Mouse (Mus musculus) cortical plate, adult 2 months (tissue): ENCODE measurements around the gene Oprd1. TPM values are rescaled to one million over a fixed set of nuclear protein-coding genes. Genes with fewer than 3 reads are reported as not detected.

Source experiments
- H3K27ac ChIP-seq: fragments of 200-500 bp; 2 replicates; pipeline ENCODE4 v1.5.1; 2012; ENCODE audit warnings: low read length, control low read depth, inconsistent platforms; ENCODE audit not compliant: insufficient read depth
- H3K4me1 ChIP-seq: fragments of 200-500 bp; 2 replicates; pipeline ENCODE4 v1.6.1; 2011; ENCODE audit warnings: low read length; ENCODE audit not compliant: control insufficient read depth, insufficient read depth
- H3K4me3 ChIP-seq: fragments of 200-500 bp; 2 replicates; pipeline ENCODE4 v1.5.1; 2011; ENCODE audit warnings: mild to moderate bottlenecking, low read length, control low read depth; ENCODE audit not compliant: insufficient read depth
- CTCF ChIP-seq: fragments of 200-500 bp; IDR thresholded peaks from 2 replicates; pipeline ENCODE4 v1.5.1; 2011; ENCODE audit warnings: mild to moderate bottlenecking, control low read depth, low read length; ENCODE audit not compliant: insufficient read depth; ENCODE audit errors: extremely low read depth
- POLR2A ChIP-seq: fragments of 200-500 bp; IDR thresholded peaks from 2 replicates; pipeline ENCODE4 v1.6.1; 2011; ENCODE audit warnings: mild to moderate bottlenecking, low read length, control low read depth; ENCODE audit not compliant: insufficient read depth; ENCODE audit errors: extremely low read depth
- polyA plus RNA-seq: library from polyadenylated mRNA; depleted of rRNA; stranded (reverse); fragments of >200 nt; gene quantifications from 2 replicates; pipeline ENCODE4 v1.2.3, GENCODE M21; 2012

Oprd1 gene
- polyA plus RNA-seq, 1 experiment: 10.5 TPM

DNA sequence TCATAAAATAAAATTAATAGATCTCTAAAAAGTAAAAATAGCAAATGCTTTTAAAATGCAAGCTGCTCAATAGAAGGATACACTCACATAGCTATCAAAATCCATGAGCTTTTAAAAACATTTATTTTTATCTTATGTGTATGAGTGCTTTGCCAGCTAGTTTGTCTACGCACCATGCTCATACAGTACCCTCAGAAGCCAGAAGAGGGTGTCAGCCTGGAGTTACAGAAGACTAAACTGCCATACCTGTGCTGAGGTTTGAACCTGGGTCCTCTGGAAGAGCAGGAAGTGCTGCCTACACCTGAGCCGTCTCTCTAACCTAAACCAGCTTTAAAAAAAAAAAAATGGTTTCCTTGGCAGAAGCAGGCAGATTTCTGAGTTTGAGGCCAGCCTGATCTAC, 5.6 kb downstream of the Oprd1 start:
- no peak overlapping the region for H3K4me3 ChIP-seq
- no peak overlapping the region for H3K27ac ChIP-seq
- no peaks in the 10 kb centered on the region for H3K4me1 ChIP-seq
- TF ChIP-seq POLR2A (no peak), CTCF (no peak)

DNA sequence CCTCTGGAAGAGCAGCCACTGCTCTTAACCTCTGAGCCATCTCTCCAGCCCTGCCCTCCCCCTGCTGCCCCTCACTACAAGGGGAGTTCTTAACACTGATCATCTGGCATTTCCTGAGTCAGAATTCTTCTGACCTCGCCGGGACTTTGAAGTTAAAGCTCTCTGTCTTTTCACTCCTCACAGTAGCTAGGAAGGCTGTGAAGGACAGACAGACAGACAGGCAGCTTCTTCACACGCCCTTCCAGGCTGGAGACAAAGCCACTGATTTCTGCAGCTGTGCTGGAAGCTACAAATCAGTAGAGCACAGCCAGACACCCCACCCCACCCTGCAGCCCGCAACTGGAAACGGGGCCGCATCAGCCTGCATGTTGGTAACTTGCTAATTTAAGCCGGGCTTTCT, 7.3 kb downstream of the Oprd1 start:
- Histone ChIP-seq H3K4me1 (peaks cover 2% of the 10 kb centered on the region; the same call in 1 of the 2 replicates), H3K4me3 (no peak overlapping the region), H3K27ac (no peak overlapping the region)
- TF ChIP-seq POLR2A (no peak), CTCF (no peak)

DNA sequence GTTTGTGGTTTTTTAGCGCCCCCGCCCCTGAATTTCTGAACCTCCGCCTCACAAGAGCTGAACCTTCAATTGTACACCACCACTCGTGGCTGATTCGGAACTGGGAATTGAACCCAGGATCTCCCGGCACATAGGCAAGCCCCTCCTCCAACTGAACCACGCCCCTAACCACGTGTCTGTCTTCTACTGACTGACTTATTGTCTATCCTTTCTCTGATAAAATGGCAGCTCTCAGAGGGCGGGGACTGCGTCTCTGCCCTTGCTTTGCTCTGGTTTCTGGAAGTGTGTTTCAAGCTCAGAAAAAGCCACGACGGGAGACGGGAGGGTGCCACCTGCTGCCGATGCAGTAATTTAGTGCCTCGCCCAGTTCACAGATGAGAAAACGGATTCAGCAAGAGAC, 10.4 kb downstream of the Oprd1 start:
- TF ChIP-seq CTCF (no peak), POLR2A (no peak)
- peaks cover 5% of the 10 kb centered on the region; the same call in 1 of the 2 replicates for H3K4me1 ChIP-seq
- H3K27ac ChIP-seq: no peak overlapping the region
- no peak overlapping the region for H3K4me3 ChIP-seq

DNA sequence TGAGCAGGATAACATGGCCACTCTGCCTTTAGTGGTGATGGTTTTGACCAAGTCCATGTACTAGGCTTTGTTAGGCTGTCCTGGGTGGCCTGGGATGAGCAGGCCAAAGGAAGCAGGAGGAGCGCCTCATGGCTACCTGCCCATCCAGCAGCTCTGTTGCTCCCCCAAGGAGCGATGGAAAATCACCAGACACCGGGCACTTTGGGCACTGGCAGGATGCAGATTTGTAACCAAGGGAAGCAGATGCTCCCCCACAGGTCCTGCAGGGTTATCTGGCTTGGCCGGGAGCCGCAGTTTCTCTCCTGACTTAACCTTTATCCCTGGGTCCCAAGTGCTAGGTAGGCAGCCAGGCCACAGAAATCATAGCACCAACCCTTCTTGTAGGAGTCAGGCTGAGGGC, 10.9 kb downstream of the Oprd1 start:
- H3K4me1 ChIP-seq: peaks cover 5% of the 10 kb centered on the region; the same call in 1 of the 2 replicates
- no peak for TF ChIP-seq POLR2A
- TF ChIP-seq CTCF: no peak
- no peak overlapping the region for H3K4me3 ChIP-seq
- no peak overlapping the region for H3K27ac ChIP-seq

DNA sequence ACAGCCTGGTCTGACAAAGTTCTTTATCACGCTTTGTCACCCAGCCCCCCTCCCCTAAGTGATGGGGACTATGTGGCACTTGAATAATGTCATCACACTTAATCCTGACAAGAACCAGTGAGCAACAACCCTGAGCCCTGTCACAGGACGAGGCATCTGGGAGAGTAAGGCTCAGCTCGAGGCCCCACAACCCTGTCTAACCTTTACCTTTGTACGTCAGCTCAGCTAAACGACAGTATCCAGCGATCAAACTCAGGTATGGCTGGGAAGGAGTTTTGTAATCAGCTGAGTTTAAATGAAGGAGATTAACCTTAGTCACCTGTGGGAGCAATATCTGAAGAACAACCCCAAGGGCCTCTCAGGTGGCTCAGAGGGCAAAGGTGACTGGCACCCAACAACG, 12.0 kb downstream of the Oprd1 start:
- TF ChIP-seq CTCF (no peak), POLR2A (no peak)
- H3K4me3 ChIP-seq: no peak overlapping the region
- H3K27ac ChIP-seq: no peak overlapping the region
- H3K4me1 ChIP-seq: peaks cover 5% of the 10 kb centered on the region; the same call in 1 of the 2 replicates

DNA sequence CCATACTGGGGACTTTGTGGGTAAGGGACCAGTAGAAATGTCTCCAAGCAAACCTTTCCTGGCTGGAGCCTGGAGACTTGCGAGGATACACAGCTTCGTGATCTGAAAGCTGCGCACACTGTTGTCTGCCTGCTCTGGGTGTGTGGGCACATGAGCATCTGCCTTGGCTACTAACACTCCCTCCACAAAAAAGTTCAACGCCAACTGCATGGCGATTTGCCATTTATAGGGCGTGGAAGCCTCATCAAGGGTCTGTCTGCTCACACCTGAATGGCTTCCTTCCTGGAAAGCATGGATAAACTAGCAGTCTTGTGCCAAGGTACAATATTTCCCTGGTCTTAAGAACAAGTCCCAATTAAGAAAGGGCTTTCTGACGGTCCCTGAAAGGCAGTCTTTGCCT, 12.5 kb downstream of the Oprd1 start:
- Histone ChIP-seq H3K4me3 (no peak overlapping the region), H3K4me1 (peaks cover 5% of the 10 kb centered on the region; the same call in 1 of the 2 replicates), H3K27ac (no peak overlapping the region)
- TF ChIP-seq POLR2A (no peak), CTCF (no peak)

DNA sequence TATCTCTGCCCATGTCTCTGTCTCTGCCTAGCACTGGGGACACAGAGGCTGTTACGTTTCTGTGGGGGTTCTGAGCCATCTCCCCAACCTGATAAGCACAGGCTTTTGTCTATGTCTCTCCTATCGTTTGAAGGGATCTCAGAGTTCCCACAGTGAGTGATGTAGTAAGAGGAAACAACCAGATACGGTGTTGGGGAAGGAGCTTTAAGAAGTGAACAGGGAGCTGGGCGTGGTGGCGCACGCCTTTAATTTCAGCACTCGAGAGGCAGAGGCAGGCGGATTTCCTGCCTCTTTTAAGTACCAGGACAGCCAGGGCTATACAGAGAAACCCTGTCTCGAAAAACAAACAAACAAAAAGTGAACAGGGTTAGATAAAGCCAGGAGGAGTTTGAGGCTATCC, 13.2 kb downstream of the Oprd1 start:
- TF ChIP-seq POLR2A: no peak
- no peak for TF ChIP-seq CTCF
- H3K27ac ChIP-seq: no peak overlapping the region
- H3K4me1 ChIP-seq: peaks cover 5% of the 10 kb centered on the region; the same call in 1 of the 2 replicates
- no peak overlapping the region for H3K4me3 ChIP-seq

DNA sequence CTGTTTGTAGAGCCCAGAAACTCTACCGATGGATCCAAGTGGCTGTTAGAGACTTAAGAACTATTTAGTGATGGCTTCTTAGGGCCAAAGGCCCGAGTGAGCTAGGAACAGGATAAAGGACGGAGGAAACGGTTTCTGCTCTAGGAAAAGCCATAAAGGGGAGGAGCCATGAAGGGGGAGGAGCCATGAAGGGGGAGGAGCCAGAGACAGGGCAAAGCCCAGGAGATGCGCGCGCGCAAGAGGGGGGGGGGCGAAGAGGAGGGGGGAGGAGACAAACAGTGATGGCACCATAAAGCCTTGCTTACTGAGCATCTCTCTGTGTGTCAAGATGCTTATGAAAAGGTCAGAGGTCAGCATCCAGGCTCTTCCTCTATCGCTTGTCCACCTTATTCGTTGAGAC, 13.6 kb downstream of the Oprd1 start:
- TF ChIP-seq CTCF (no peak), POLR2A (no peak)
- Histone ChIP-seq H3K4me3 (no peak overlapping the region), H3K27ac (no peak overlapping the region), H3K4me1 (peaks cover 5% of the 10 kb centered on the region; the same call in 1 of the 2 replicates)

DNA sequence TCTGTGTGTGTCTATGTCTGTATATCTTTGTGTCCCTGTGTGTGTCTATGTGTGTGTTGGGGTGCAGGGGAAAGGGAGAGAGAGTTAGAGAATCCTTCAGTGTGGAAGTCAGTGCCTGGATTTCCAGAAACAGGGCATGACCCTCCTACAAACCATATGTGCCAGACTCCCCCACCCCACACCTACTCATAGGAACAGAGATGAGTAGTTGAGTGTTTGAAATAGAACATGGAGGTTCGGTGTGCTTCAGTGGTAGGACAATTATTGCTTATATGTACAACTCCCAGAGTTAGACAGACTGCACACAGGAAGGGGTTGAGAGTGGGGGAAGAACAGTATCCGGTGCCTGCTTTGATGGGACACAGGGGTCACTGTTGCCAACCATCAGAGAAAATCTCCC, 14.2 kb downstream of the Oprd1 start:
- TF ChIP-seq CTCF (no peak), POLR2A (no peak)
- H3K4me1 ChIP-seq: peaks cover 5% of the 10 kb centered on the region; the same call in 1 of the 2 replicates
- no peak overlapping the region for H3K27ac ChIP-seq
- H3K4me3 ChIP-seq: no peak overlapping the region

DNA sequence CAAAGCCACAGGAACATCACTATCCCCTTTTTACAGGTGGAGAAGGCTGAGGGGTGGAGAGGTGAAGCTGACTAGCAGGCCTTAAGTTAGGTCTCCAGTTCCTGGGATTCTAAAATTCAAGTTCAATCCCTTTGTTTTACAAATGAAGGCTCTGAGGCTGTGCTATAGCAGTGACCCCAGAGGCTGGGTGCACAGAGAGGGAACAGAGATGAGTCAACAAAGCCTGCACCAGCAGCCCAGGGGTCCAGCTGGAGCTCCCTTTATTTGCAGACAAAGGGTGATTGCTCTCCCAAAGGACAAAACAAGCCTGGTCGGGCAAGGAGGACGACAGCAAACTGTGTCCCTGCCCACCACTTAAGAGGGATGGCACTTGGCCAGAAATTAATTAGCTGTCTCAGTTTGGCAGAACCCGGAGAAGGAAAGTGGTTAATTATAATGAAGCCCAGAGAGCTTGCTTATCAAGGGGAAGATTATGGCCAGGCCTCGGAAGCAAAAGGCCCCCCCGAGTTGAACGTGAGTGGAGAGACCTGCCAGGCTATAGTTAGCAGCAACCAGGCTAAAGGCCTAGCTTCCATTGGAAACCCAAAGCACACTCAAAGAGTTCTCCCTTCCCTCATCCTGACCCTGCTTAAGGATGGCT, 15.2 kb downstream of the Oprd1 start:
- H3K4me1 ChIP-seq: peaks cover 5% of the 10 kb centered on the region; the same call in 1 of the 2 replicates
- TF ChIP-seq CTCF (no peak), POLR2A (no peak)
- H3K4me3 ChIP-seq: no peak overlapping the region
- H3K27ac ChIP-seq: no peak overlapping the region

DNA sequence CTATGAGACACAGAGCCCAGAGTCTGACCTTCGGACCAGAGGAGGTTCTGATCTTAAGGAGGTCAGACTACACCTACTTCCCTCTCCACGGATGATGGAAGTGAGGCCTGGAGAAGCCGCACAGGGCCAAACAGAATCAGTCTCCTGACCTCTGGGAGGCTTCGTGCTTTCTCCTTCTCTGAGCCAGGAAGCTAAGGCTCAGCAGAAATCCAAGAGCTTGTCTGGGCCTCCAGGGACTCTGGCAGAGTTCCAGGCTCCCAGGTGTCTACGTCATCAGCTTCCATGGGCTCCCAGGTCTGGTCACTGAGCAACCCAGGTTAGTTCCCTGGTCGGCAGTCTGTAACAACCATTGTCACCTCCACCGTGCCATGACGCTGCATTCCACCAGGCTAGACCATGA, 17.2 kb downstream of the Oprd1 start:
- Histone ChIP-seq H3K4me1 (0 out of 2 replicates have a peak, but pooled peaks cover 3% of the 10 kb centered on the region), H3K27ac (no peak overlapping the region), H3K4me3 (no peak overlapping the region)
- TF ChIP-seq POLR2A (no peak), CTCF (no peak)

DNA sequence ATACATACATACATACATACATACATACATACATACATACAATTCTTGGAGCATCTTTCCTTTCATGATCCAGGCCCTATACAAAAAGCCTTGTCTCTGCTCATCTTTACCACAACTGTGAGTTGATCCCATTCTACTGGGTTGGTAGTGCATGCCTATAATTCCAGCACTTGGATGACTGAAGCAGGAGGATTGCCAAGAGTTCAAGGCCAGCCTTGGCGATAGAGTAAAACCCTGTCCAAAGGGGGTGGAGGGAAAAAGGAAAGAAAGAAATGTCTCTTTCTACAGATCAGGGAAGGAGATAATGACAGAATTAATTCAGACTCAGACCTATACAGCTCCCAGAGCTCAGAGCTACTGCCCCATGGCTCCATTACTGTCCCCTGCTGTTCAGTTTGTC, 21.1 kb downstream of the Oprd1 start:
- Histone ChIP-seq H3K27ac (no peak overlapping the region), H3K4me1 (peaks cover 5% of the 10 kb centered on the region), H3K4me3 (no peak overlapping the region)
- TF ChIP-seq CTCF (no peak), POLR2A (no peak)
